Mouse (Mus musculus) inflammation-experienced regulatory T-cells, adult 6 months (primary cell): ENCODE data around the gene Sept12. TPM values are rescaled to one million over a fixed set of nuclear protein-coding genes. Genes with fewer than 3 reads are reported as not detected.

ENCODE experiments used
- polyA plus RNA-seq, 3 experiments: library from polyadenylated mRNA; unstranded; fragments of 100-300 nt; shearing (Covaris generic); gene quantifications; one replicate each; pipeline ENCODE4 v1.2.1; 2017

Gene Sept12
- polyA plus RNA-seq, 3 experiments from 2014 or later = not detected

Other genes starting within 250 kb of the Sept12 start
- gene Cdip1, start 207.6 kb downstream of the Sept12 start, polyA plus RNA-seq = 10 to 100 TPM; 15.0 to 43.1 (median 36.6) TPM
- gene 4930562C15Rik, start 162.4 kb downstream of the Sept12 start, polyA plus RNA-seq = 1 to 10 TPM in 2 of 3 experiments, under 1 TPM in 1; 0.79 to 2.9 (median 1.3) TPM
- 10 to 100 TPM; 19.4 to 25.2 (median 20.9) TPM for gene Ubald1, start 117.5 kb downstream of the Sept12 start, polyA plus RNA-seq
- 10 to 100 TPM; 18.0 to 42.4 (median 35.7) TPM for gene Mgrn1, start 111.6 kb downstream of the Sept12 start, polyA plus RNA-seq
- 10 to 100 TPM; 81.2 to 97.1 (median 91.3) TPM for gene Nudt16l1, start 59.1 kb downstream of the Sept12 start, polyA plus RNA-seq
- gene Anks3, start 33.6 kb downstream of the Sept12 start, polyA plus RNA-seq = 10 to 100 TPM; 24.4 to 60.3 (median 46.9) TPM
- gene Smim22, start 9.4 kb upstream of the Sept12 start, polyA plus RNA-seq = not detected
- gene Rogdi, start 15.7 kb upstream of the Sept12 start, polyA plus RNA-seq = 10 to 100 TPM; 17.7 to 32.4 (median 20.6) TPM
- gene Glyr1, start 52.0 kb upstream of the Sept12 start, polyA plus RNA-seq = 10 to 100 TPM; 77.6 to 91.8 (median 78.0) TPM
- gene Ubn1, start 52.2 kb upstream of the Sept12 start, polyA plus RNA-seq = 10 to 100 TPM; 29.5 to 42.1 (median 34.1) TPM
- under 1 TPM in 2 of 3 experiments, not detected in 1; 0.10 to 0.12 TPM for gene Ppl, start 134.6 kb upstream of the Sept12 start, polyA plus RNA-seq
- gene Sec14l5, start 149.3 kb upstream of the Sept12 start, polyA plus RNA-seq = not detected
- 10 to 100 TPM; 10.4 to 18.7 (median 13.5) TPM for gene Nagpa, start 206.2 kb upstream of the Sept12 start, polyA plus RNA-seq
- gene AU021092, start 224.4 kb upstream of the Sept12 start, polyA plus RNA-seq = not detected
- gene Alg1, start 235.8 kb upstream of the Sept12 start, polyA plus RNA-seq = 10 to 100 TPM; 12.5 to 26.5 (median 26.5) TPM